8 mouse cellular contexts compared by ENCODE assay signal in genomic region chr7:99101767-99102593, GRCm38 (mm10). TPM values are rescaled to one million over a fixed set of nuclear protein-coding genes. Genes with fewer than 3 reads are reported as not detected.
DNase-seq lines count a peak whose midpoint lies in the region; ATAC-seq and TF ChIP-seq lines count a peak whose summit lies in the region.

No protein-coding gene starts in this region.

- peak; percentile 37 for DNase-seq in lung, embryonic 14.5 days
- no peak for DNase-seq in lung, postnatal 10 days
- DNase-seq in splenic B cell, adult 2 months (ENCODE audit: low read depth, low spot score) = peak; percentile 84
- DNase-seq in adrenal gland, postnatal 10 days = no peak
- DNase-seq in frontal cortex, adult 2 months (ENCODE audit: extremely low spot score in 1 of 2, low spot score in 1 of 2) = no peak

- ATAC-seq in lung, embryonic 14.5 days (ENCODE audit: insufficient read depth) = no peak
- no peak; the same call in 1 of the 2 replicates for ATAC-seq in hindbrain, embryonic 13.5 days (ENCODE audit: low FRiP score)
- ATAC-seq in limb, embryonic 15.5 days (ENCODE audit: insufficient number of reproducible peaks, low FRiP score, low TSS enrichment, low read depth) = no peak
- ATAC-seq in activated CD4-positive, CD25-positive, alpha-beta regulatory T cell, adult 4 months = no peak

- H3K4me3 ChIP-seq in lung, embryonic 14.5 days (ENCODE audit: low read depth, low read length) = no peak overlapping the region
- no peak overlapping the region for H3K4me3 ChIP-seq in hindbrain, embryonic 13.5 days
- H3K4me3 ChIP-seq in limb, embryonic 15.5 days = no peak overlapping the region

- TF ChIP-seq CTCF in lung, embryonic 14.5 days (IDR thresholded peaks at IDR 0.05; ENCODE audit: low read depth) = no peak

- peaks cover 31% of the 10 kb centered on the region for H3K4me1 ChIP-seq in lung, embryonic 14.5 days (ENCODE audit: insufficient read depth)
- H3K4me1 ChIP-seq in hindbrain, embryonic 13.5 days (replicated peaks) = peaks cover 38% of the 10 kb centered on the region
- peaks cover 16% of the 10 kb centered on the region; the same call in 1 of the 2 replicates for H3K4me1 ChIP-seq in limb, embryonic 15.5 days

- H3K9me3 ChIP-seq in lung, embryonic 14.5 days (ENCODE audit: low read depth, low read length) = no peaks in the 10 kb centered on the region
- H3K9me3 ChIP-seq in hindbrain, embryonic 13.5 days = no peaks in the 10 kb centered on the region
- H3K9me3 ChIP-seq in limb, embryonic 15.5 days = no peaks in the 10 kb centered on the region

- peaks cover 10% of the 10 kb centered on the region for H3K36me3 ChIP-seq in lung, embryonic 14.5 days (ENCODE audit: insufficient read depth)
- peaks cover 7% of the 10 kb centered on the region for H3K36me3 ChIP-seq in hindbrain, embryonic 13.5 days
- peaks cover 7% of the 10 kb centered on the region for H3K36me3 ChIP-seq in limb, embryonic 15.5 days
- H3K36me3 ChIP-seq in splenic B cell, adult 2 months (ENCODE audit: control insufficient read depth, insufficient read depth, low read length, poor library complexity, severe bottlenecking) = peaks cover 15% of the 10 kb centered on the region

- no peak overlapping the region for H3K4me2 ChIP-seq in lung, embryonic 14.5 days
- no peak overlapping the region for H3K4me2 ChIP-seq in hindbrain, embryonic 13.5 days
- H3K4me2 ChIP-seq in limb, embryonic 15.5 days = no peak overlapping the region

- no peak overlapping the region; the same call in 1 of the 2 replicates for H3K9ac ChIP-seq in lung, embryonic 14.5 days
- no peak overlapping the region for H3K9ac ChIP-seq in hindbrain, embryonic 13.5 days
- no peak overlapping the region for H3K9ac ChIP-seq in limb, embryonic 15.5 days

- no peaks in the 10 kb centered on the region for H3K27me3 ChIP-seq in lung, embryonic 14.5 days (ENCODE audit: insufficient read depth, low read length)
- H3K27me3 ChIP-seq in hindbrain, embryonic 13.5 days = no peaks in the 10 kb centered on the region
- H3K27me3 ChIP-seq in limb, embryonic 15.5 days = no peaks in the 10 kb centered on the region
- no peaks in the 10 kb centered on the region; the same call in 1 of the 2 replicates for H3K27me3 ChIP-seq in splenic B cell, adult 2 months (ENCODE audit: control insufficient read depth, insufficient read depth, low read length, poor library complexity, severe bottlenecking)

- WGBS in lung, embryonic 14.5 days = 32% methylated on average over 11 of the region's 11 CpGs
- WGBS in hindbrain, embryonic 13.5 days = 26% methylated on average over 11 of the region's 11 CpGs
- WGBS in limb, embryonic 15.5 days = 43% methylated on average over 11 of the region's 11 CpGs

- peak overlapping the region; percentile 56; the same call in 1 of the 2 replicates for H3K27ac ChIP-seq in lung, embryonic 14.5 days (ENCODE audit: low read depth)
- peak overlapping the region; percentile 31 for H3K27ac ChIP-seq in hindbrain, embryonic 13.5 days
- peak overlapping the region; percentile 44; the same call in 1 of the 2 replicates for H3K27ac ChIP-seq in limb, embryonic 15.5 days

RNA-seq across cellular contexts. Expression of gene Uvrag, which starts 39.0 kb away (rescaled TPM):
- polyA plus RNA-seq in lung, embryonic 14.5 days (2014; fragmentation: Nextera tagmentation; extraction: Ambion mirVana) = 22.0 and 25.1 TPM in 2 replicates
- polyA plus RNA-seq in hindbrain, embryonic 13.5 days (2015; fragmentation: Nextera tagmentation; extraction: Ambion mirVana) = 14.2 and 15.6 TPM in 2 replicates
- polyA plus RNA-seq in limb, embryonic 15.5 days (2015; fragmentation: Nextera tagmentation; extraction: Ambion mirVana) = 15.6 and 16.7 TPM in 2 replicates
- total RNA-seq in adrenal gland, postnatal 10 days (2021) = 10 to 100 TPM; 31.8 to 38.0 TPM
- 15.6 and 16.8 TPM in 2 replicates for polyA plus RNA-seq in frontal cortex, adult 2 months (2012; rRNA removed)
- polyA plus RNA-seq in activated CD4-positive, CD25-positive, alpha-beta regulatory T cell, adult 4 months (2017; shearing (Covaris generic)) = 1 to 10 TPM; 6.7 to 8.9 TPM

Comparison
In these comparisons a context has a peak if more than half of its experiments do, and no peak if none do; other contexts are left out.
1. DNase-seq: peak in lung, embryonic 14.5 days (single experiment) and splenic B cell, adult 2 months (single experiment); none in lung, postnatal 10 days (single experiment), adrenal gland, postnatal 10 days (single experiment) and frontal cortex, adult 2 months (0 of 2).
2. Peak in every context shown above with its lines, with median percentiles within 50 percentile points of each other: H3K27ac ChIP-seq.